Mouse (Mus musculus) neural tube, embryonic 14.5 days (tissue): ENCODE results near the gene Kcne1. TPM values are rescaled to one million over a fixed set of nuclear protein-coding genes. Genes with fewer than 3 reads are reported as not detected.

ENCODE experiments used
- ATAC-seq: fragments of 200-750 bp; cut with Nextera tagmentation; 2 replicates; pipeline ENCODE4 v1.8.0; 2017; ENCODE audit warnings: low read depth, mild to moderate bottlenecking, moderate TSS enrichment, moderate library complexity
- H3K27ac ChIP-seq: fragments of 300-500 bp; sonication (generic); 2 replicates; pipeline ENCODE4 v1.5.1; 2014; ENCODE audit warnings: low read depth, mild to moderate bottlenecking, control low read depth, low read length, moderate library complexity, mixed read lengths
- H3K27me3 ChIP-seq: fragments of 300-500 bp; sonication (generic); 2 replicates; pipeline ENCODE4 v1.6.1; 2014; ENCODE audit warnings: low read length; ENCODE audit not compliant: control insufficient read depth, insufficient read depth
- H3K36me3 ChIP-seq: fragments of 300-500 bp; sonication (generic); 2 replicates; pipeline ENCODE4 v1.6.1; 2014; ENCODE audit warnings: low read length, mixed read lengths; ENCODE audit not compliant: control insufficient read depth, insufficient read depth
- H3K4me1 ChIP-seq: fragments of 300-500 bp; sonication (generic); 2 replicates; pipeline ENCODE4 v1.6.1; 2014; ENCODE audit warnings: low read length; ENCODE audit not compliant: control insufficient read depth, insufficient read depth
- H3K4me2 ChIP-seq: fragments of 300-500 bp; sonication (generic); 2 replicates; pipeline ENCODE4 v1.6.1; 2014; ENCODE audit warnings: mild to moderate bottlenecking, low read depth, low read length, control low read depth
- H3K4me3 ChIP-seq: fragments of 300-500 bp; sonication (generic); 2 replicates; pipeline ENCODE4 v1.5.1; 2014; ENCODE audit warnings: low read depth, low read length, control low read depth, mixed read lengths
- H3K9ac ChIP-seq: fragments of 300-500 bp; sonication (generic); replicated peaks from 2 replicates; pipeline ENCODE4 v1.6.1; 2014; ENCODE audit warnings: low read depth, mild to moderate bottlenecking, control low read depth, low read length, mixed read lengths
- H3K9me3 ChIP-seq: fragments of 300-500 bp; sonication (generic); 2 replicates; pipeline ENCODE4 v1.6.1; 2016; ENCODE audit warnings: low read length; ENCODE audit not compliant: control insufficient read depth
- WGBS: fragments of 180-500 bp; shearing (Covaris S2); extraction: QIAGEN DNeasy Blood & Tissue Kit; methylation state at CpG from one replicate; pipeline ENCODE4 v1.1.7; 2014; 5-methylcytosine and 5-hydroxymethylcytosine counted together
- polyA plus RNA-seq: library from polyadenylated mRNA; unstranded; fragments of >200 nt; fragmentation: Nextera tagmentation; extraction: Ambion mirVana; gene quantifications from 2 replicates; pipeline ENCODE4 v1.2.1, GENCODE M21; 2014

Gene Kcne1
- polyA plus RNA-seq, 1 experiment from 2014 or later: 0.37 TPM

GRCm38 (mm10) chr16:92397745-92398573 is 38.7 kb upstream of the Kcne1 start:
- Histone ChIP-seq H3K9me3 (no peaks in the 10 kb centered on the region), H3K4me3 (no peak overlapping the region), H3K4me2 (no peak overlapping the region), H3K27ac (no peak overlapping the region), H3K4me1 (peaks cover 24% of the 10 kb centered on the region), H3K9ac (no peak overlapping the region), H3K27me3 (no peaks in the 10 kb centered on the region), H3K36me3 (peaks cover 5% of the 10 kb centered on the region; the same call in 1 of the 2 replicates)
- WGBS: 42% methylated on average over 10 of the region's 10 CpGs
- ATAC-seq: no peak

GRCm38 (mm10) chr16:92393732-92394131 is 34.5 kb upstream of the Kcne1 start:
- H3K36me3 ChIP-seq: peaks cover 8% of the 10 kb centered on the region; the same call in 1 of the 2 replicates

GRCm38 (mm10) chr16:92387692-92388091 is 28.4 kb upstream of the Kcne1 start:
- WGBS: 74% methylated on average over 10 of the region's 10 CpGs
- Histone ChIP-seq H3K27ac (no peak overlapping the region), H3K4me1 (no peaks in the 10 kb centered on the region), H3K4me2 (no peak overlapping the region), H3K27me3 (no peaks in the 10 kb centered on the region), H3K36me3 (0 out of 2 replicates have a peak, but pooled peaks cover under 1% of the 10 kb centered on the region), H3K9ac (no peak overlapping the region), H3K9me3 (no peaks in the 10 kb centered on the region), H3K4me3 (no peak overlapping the region)
- no peak for ATAC-seq

More at GRCm38 (mm10) chr16:92393732-92394131, 34.5 kb upstream of the Kcne1 start:
- Histone ChIP-seq H3K27me3 (no peaks in the 10 kb centered on the region), H3K9me3 (no peaks in the 10 kb centered on the region), H3K27ac (no peak overlapping the region), H3K9ac (no peak overlapping the region), H3K4me1 (0 out of 2 replicates have a peak, but pooled peaks cover 6% of the 10 kb centered on the region), H3K4me3 (no peak overlapping the region), H3K4me2 (no peak overlapping the region)
- WGBS: 100% methylated on average over 3 of the region's 3 CpGs
- ATAC-seq: no peak

- H3K4me3 ChIP-seq: no peak overlapping the region
- 6% methylated on average over 2 of the region's 2 CpGs for WGBS
- no peaks in the 10 kb centered on the region for H3K9me3 ChIP-seq
- no peaks in the 10 kb centered on the region for H3K4me1 ChIP-seq
- ATAC-seq: no peak
- no peaks in the 10 kb centered on the region for H3K27me3 ChIP-seq
- no peaks in the 10 kb centered on the region for H3K36me3 ChIP-seq
- H3K9ac ChIP-seq: no peak overlapping the region
- no peak overlapping the region for H3K27ac ChIP-seq
- H3K4me2 ChIP-seq: no peak overlapping the region
Observed at GRCm38 (mm10) chr16:92385062-92385461, 25.8 kb upstream of the Kcne1 start.

- Histone ChIP-seq H3K36me3 (no peaks in the 10 kb centered on the region), H3K9ac (no peak overlapping the region), H3K4me2 (no peak overlapping the region), H3K4me1 (no peaks in the 10 kb centered on the region), H3K9me3 (no peaks in the 10 kb centered on the region), H3K27me3 (no peaks in the 10 kb centered on the region), H3K27ac (no peak overlapping the region), H3K4me3 (no peak overlapping the region)
- no peak for ATAC-seq
Observed at GRCm38 (mm10) chr16:92383412-92383811, 24.1 kb upstream of the Kcne1 start.

- Histone ChIP-seq H3K9ac (no peak overlapping the region), H3K27ac (no peak overlapping the region), H3K9me3 (no peaks in the 10 kb centered on the region), H3K27me3 (no peaks in the 10 kb centered on the region), H3K36me3 (no peaks in the 10 kb centered on the region), H3K4me1 (no peaks in the 10 kb centered on the region), H3K4me2 (no peak overlapping the region), H3K4me3 (no peak overlapping the region)
- WGBS: 37% methylated on average over 6 of the region's 6 CpGs
- peak; percentile 63; the same call in 1 of the 2 replicates for ATAC-seq
Observed at GRCm38 (mm10) chr16:92382508-92382907, 23.2 kb upstream of the Kcne1 start.

GRCm38 (mm10) chr16:92381092-92381491 is 21.8 kb upstream of the Kcne1 start:
- no peak overlapping the region for H3K9ac ChIP-seq
- WGBS: 88% methylated on average over 6 of the region's 6 CpGs
- no peak for ATAC-seq
- no peak overlapping the region for H3K4me3 ChIP-seq
- H3K4me2 ChIP-seq: no peak overlapping the region
- no peaks in the 10 kb centered on the region for H3K9me3 ChIP-seq
- no peaks in the 10 kb centered on the region for H3K27me3 ChIP-seq
- H3K36me3 ChIP-seq: no peaks in the 10 kb centered on the region
- H3K4me1 ChIP-seq: no peaks in the 10 kb centered on the region
- no peak overlapping the region for H3K27ac ChIP-seq

- H3K27me3 ChIP-seq: no peaks in the 10 kb centered on the region
- no peak for ATAC-seq
- no peak overlapping the region for H3K9ac ChIP-seq
- H3K9me3 ChIP-seq: no peaks in the 10 kb centered on the region
- 98% methylated on average over 6 of the region's 6 CpGs for WGBS
- no peaks in the 10 kb centered on the region for H3K36me3 ChIP-seq
- H3K27ac ChIP-seq: no peak overlapping the region
- H3K4me1 ChIP-seq: no peaks in the 10 kb centered on the region
- H3K4me3 ChIP-seq: no peak overlapping the region
- H3K4me2 ChIP-seq: no peak overlapping the region
Observed at GRCm38 (mm10) chr16:92376976-92377375, 17.7 kb upstream of the Kcne1 start.

- Histone ChIP-seq H3K4me1 (no peaks in the 10 kb centered on the region), H3K4me3 (no peak overlapping the region), H3K27ac (no peak overlapping the region), H3K36me3 (no peaks in the 10 kb centered on the region), H3K4me2 (no peak overlapping the region), H3K9ac (no peak overlapping the region), H3K27me3 (no peaks in the 10 kb centered on the region), H3K9me3 (no peaks in the 10 kb centered on the region)
- no peak for ATAC-seq
- 61% methylated on average over 5 of the region's 5 CpGs for WGBS
Observed at GRCm38 (mm10) chr16:92371623-92372022, 12.4 kb upstream of the Kcne1 start.
